Mouse (Mus musculus): Measurements from ENCODE around the gene Slc5a8. TPM values are rescaled to one million over a fixed set of nuclear protein-coding genes. Genes with fewer than 3 reads are reported as not detected.

Gene Slc5a8
- polyA plus RNA-seq, 1 experiment from 2014 or later = 0.10 TPM

Other genes starting within 250 kb of the Slc5a8 start
- gene Spic, start 201.0 kb upstream of the Slc5a8 start, polyA plus RNA-seq (2014; fragmentation: Nextera tagmentation; extraction: Ambion mirVana) = not detected in 2 replicates
- 192 and 196 TPM in 2 replicates for gene Arl1, start 155.1 kb upstream of the Slc5a8 start, polyA plus RNA-seq (2014; fragmentation: Nextera tagmentation; extraction: Ambion mirVana)
- gene Utp20, start 59.2 kb upstream of the Slc5a8 start, polyA plus RNA-seq (2014; fragmentation: Nextera tagmentation; extraction: Ambion mirVana) = 23.7 and 26.0 TPM in 2 replicates